Mouse (Mus musculus) erythroblast, embryonic 14.5 days (primary cell): ENCODE data around the gene Ubqln4.

ENCODE experiments used
- GATA1 ChIP-seq: IDR thresholded peaks from 2 replicates; pipeline ENCODE4 v1.6.1; 2012; ENCODE audit warnings: low read length, inconsistent platforms, mixed read lengths
- TAL1 ChIP-seq: IDR thresholded peaks from 3 replicates; pipeline ENCODE4 v1.6.1; 2012; ENCODE audit warnings: low read length, inconsistent platforms, mixed read lengths

DNA sequence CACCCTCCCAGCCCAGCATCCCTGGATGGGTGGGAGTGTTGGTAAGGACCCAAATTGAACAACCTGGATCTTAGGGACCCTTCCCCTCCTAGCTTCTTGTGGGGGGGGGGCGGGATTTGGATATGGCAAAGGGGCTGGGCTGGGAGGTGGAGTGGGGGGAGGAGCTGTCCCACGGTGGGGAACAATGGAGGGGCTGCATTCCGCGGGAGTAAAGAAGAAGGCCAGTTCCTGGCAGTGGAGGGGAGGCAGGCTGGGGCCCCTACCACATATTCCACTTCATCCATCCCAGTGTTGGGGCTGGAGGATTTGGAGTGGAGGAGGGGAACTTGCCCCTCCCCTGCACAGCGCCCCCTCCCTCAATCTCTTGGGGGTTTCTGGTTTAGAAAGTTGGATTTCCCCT lies 19.9 kb upstream of the Ubqln4 start:
- TF ChIP-seq TAL1 (no peak), GATA1 (no peak)
